Mouse (Mus musculus) liver, embryonic 16.5 days (tissue): Measurements from ENCODE around the gene Gm5129. TPM values are rescaled to one million over a fixed set of nuclear protein-coding genes. Genes with fewer than 3 reads are reported as not detected.
A peak's percentile ranks its signal among the peaks of the same experiment; 100 is the strongest.

ENCODE experiments used
- ATAC-seq: fragments of 200-750 bp; cut with Nextera tagmentation; 2 replicates; pipeline ENCODE4 v1.8.0; 2017; ENCODE audit warnings: low read depth, mild to moderate bottlenecking, moderate number of reproducible peaks, moderate library complexity
- H3K27ac ChIP-seq: fragments of 300-500 bp; sonication (generic); 2 replicates; pipeline ENCODE4 v1.5.1; 2014; ENCODE audit warnings: mild to moderate bottlenecking, low read length
- H3K27me3 ChIP-seq: fragments of 300-500 bp; sonication (generic); 2 replicates; pipeline ENCODE4 v1.6.1; 2014; ENCODE audit warnings: low read depth, low read length, mixed read lengths; ENCODE audit not compliant: control insufficient read depth, insufficient read depth
- H3K36me3 ChIP-seq: fragments of 300-500 bp; sonication (generic); 2 replicates; pipeline ENCODE4 v1.6.1; 2014; ENCODE audit warnings: mild to moderate bottlenecking; ENCODE audit not compliant: control insufficient read depth, insufficient read depth
- H3K4me1 ChIP-seq: fragments of 300-500 bp; sonication (generic); 2 replicates; pipeline ENCODE4 v1.6.1; 2014; ENCODE audit warnings: low read depth, low read length, mixed read lengths; ENCODE audit not compliant: control insufficient read depth
- H3K4me2 ChIP-seq: fragments of 300-500 bp; sonication (generic); 2 replicates; pipeline ENCODE4 v1.6.1; 2014; ENCODE audit warnings: low read depth, low read length, mixed read lengths
- H3K4me3 ChIP-seq: fragments of 300-500 bp; sonication (generic); 2 replicates; pipeline ENCODE4 v1.5.1; 2014; ENCODE audit warnings: low read depth, mild to moderate bottlenecking, low read length
- H3K9ac ChIP-seq: fragments of 300-500 bp; sonication (generic); 2 replicates; pipeline ENCODE4 v1.6.1; 2014; ENCODE audit warnings: low read depth, low read length
- H3K9me3 ChIP-seq: fragments of 300-500 bp; sonication (generic); replicated peaks from 2 replicates; pipeline ENCODE4 v1.6.1; 2016; ENCODE audit warnings: low read length; ENCODE audit not compliant: control insufficient read depth
- WGBS: fragments of 180-500 bp; shearing (Covaris S2); extraction: QIAGEN DNeasy Blood & Tissue Kit; methylation state at CpG from one replicate; pipeline ENCODE4 v1.1.7; 2014; ENCODE audit not compliant: insufficient replicate concordance; 5-methylcytosine and 5-hydroxymethylcytosine counted together
- polyA plus RNA-seq: library from polyadenylated mRNA; unstranded; fragments of >200 nt; fragmentation: Nextera tagmentation; extraction: Ambion mirVana; gene quantifications from 2 replicates; pipeline ENCODE4 v1.2.1, GENCODE M21; 2015

Gm5129 gene
- polyA plus RNA-seq, 1 experiment from 2014 or later = not detected

DNA sequence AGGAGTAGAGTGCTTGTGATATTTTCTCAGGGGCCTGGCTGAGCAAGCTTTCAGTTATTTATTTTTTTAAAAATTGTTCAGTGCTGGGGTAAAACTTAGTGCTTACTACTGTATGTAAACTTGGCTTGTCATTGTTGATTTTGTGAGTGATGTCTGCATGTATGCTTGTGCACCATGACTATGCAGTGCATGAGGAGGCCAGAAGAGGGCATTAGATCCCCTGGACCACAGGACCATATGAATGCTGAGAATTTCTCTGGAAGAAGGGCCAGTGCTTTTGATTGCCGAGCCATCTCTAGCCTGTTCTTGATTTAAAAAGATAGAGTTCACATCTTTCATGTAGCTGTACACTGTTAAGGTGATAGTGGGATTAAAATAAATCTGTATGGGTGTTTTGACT lies 35.2 kb upstream of the Gm5129 start:
- ATAC-seq = no peak
- Histone ChIP-seq H3K27ac (no peak overlapping the region), H3K9me3 (no peaks in the 10 kb centered on the region), H3K4me1 (no peaks in the 10 kb centered on the region), H3K4me2 (no peak overlapping the region), H3K27me3 (no peaks in the 10 kb centered on the region), H3K36me3 (peaks cover 11% of the 10 kb centered on the region), H3K4me3 (no peak overlapping the region), H3K9ac (no peak overlapping the region)
- 80% methylated on average over 1 of the region's 1 CpGs for WGBS

DNA sequence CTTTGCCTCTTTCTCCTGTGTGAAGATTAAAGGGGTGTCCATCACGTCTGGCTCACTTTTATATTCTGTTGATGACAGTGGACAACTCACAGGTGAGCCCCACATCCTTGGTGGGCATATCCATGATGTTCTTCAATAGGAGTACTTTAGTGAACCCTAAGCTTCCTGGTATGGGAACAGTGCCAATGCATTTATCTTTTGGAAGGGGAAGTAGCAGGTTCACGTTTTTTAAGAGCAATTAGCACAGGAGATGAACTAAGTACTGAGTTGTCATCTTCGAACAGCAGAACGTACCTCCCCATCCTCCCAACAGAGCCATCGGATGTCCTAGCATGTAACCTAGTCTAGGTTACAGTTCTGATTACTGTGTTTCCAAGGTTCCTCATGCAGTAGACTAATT lies 23.6 kb upstream of the Gm5129 start:
- no peak overlapping the region for H3K4me3 ChIP-seq
- no peak overlapping the region for H3K9ac ChIP-seq
- H3K36me3 ChIP-seq = peaks cover 14% of the 10 kb centered on the region
- no peak overlapping the region for H3K27ac ChIP-seq
- H3K4me2 ChIP-seq = no peak overlapping the region
- H3K4me1 ChIP-seq = no peaks in the 10 kb centered on the region
- H3K9me3 ChIP-seq = no peaks in the 10 kb centered on the region
- ATAC-seq = no peak
- WGBS = 72% methylated on average over 5 of the region's 5 CpGs
- H3K27me3 ChIP-seq = no peaks in the 10 kb centered on the region

DNA sequence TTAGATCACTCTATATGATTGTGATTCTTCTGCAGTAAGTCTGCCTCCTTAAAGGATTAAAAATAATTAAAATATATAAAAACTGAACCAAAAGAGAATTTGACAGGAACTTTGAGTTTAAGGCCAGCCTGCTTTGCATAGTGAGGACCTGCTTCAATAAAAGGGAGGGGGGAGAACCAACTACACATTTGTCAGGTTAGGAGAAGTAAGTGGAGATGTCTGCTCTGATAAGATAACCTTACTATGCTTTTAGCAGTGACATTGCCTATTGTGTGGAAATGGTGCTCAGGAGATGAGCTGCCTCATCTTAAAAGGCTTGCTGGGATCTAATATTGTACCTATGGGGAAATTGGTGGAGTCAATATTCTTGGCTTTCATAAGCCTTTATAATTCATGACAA lies 17.2 kb upstream of the Gm5129 start:
- Histone ChIP-seq H3K9me3 (no peaks in the 10 kb centered on the region), H3K36me3 (peaks cover 30% of the 10 kb centered on the region), H3K4me3 (no peak overlapping the region), H3K9ac (no peak overlapping the region), H3K4me1 (no peaks in the 10 kb centered on the region; the same call in 1 of the 2 replicates), H3K4me2 (no peak overlapping the region), H3K27ac (no peak overlapping the region), H3K27me3 (no peaks in the 10 kb centered on the region)
- no peak for ATAC-seq

DNA sequence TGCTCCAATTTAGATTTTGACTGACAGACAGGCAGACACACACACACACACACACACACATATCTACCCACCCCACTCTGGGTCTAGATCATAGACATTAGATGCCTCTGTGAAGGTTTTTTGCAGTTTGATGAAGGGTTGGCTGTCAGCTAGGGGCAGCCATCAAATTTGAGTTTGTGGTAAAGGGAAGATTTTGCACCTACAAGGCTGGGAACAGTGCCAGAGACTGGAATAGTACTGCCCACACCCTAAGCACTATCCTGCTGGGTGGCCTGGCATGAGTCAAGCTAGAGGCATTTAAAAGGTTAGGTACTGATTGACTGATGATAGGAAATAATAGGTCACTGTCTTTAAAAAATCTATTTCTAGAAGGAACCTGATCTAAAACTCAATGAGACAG lies 15.6 kb upstream of the Gm5129 start:
- no peaks in the 10 kb centered on the region; the same call in 1 of the 2 replicates for H3K4me1 ChIP-seq
- ATAC-seq = no peak
- no peak overlapping the region for H3K4me3 ChIP-seq
- no peaks in the 10 kb centered on the region for H3K9me3 ChIP-seq
- H3K27ac ChIP-seq = no peak overlapping the region
- H3K36me3 ChIP-seq = peaks cover 23% of the 10 kb centered on the region
- no peak overlapping the region for H3K9ac ChIP-seq
- H3K4me2 ChIP-seq = no peak overlapping the region
- H3K27me3 ChIP-seq = no peaks in the 10 kb centered on the region

DNA sequence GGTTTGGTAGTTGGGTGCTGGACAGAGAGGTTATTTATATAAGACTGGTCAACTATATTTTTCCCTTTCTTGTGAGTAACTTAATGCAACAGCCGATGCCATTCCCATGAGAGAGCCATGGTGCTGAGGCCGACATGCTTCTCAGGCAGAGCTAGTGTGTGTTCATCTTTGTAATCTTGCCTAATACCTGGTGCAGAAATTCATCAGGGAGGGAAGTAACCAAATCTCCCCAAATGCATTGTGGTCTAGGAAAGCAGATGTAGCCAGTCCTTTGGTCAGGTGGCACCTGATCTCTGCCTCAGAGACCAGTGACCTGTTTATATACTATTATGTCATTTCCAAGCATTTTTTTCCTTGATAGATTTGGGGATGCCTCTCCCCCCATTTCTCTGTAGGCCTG lies 11.9 kb upstream of the Gm5129 start:
- no peak overlapping the region for H3K9ac ChIP-seq
- H3K27ac ChIP-seq = no peak overlapping the region
- no peaks in the 10 kb centered on the region for H3K9me3 ChIP-seq
- H3K4me3 ChIP-seq = no peak overlapping the region
- H3K4me2 ChIP-seq = no peak overlapping the region
- no peaks in the 10 kb centered on the region; the same call in 1 of the 2 replicates for H3K4me1 ChIP-seq
- H3K36me3 ChIP-seq = peaks cover 16% of the 10 kb centered on the region
- ATAC-seq = no peak
- WGBS = 88% methylated on average over 2 of the region's 2 CpGs
- no peaks in the 10 kb centered on the region for H3K27me3 ChIP-seq

DNA sequence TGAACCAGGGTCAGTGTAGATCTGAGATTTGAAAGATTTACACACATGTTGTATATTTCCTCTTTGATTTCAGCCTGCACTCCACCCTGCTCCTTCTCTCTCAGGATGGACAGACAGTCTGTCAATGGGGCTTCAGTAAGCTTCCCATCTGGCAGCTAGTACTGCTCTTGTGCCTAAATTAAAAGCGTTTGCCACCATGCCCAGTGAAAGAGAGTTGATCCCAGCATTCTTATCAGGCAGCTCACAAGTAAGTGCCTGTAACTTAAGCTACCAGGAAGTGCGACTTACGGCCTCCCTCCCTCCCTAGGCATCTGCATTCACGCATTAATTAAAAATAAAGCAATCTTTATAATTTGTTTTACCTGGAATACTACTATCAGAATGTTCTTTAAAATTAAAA lies 5.4 kb upstream of the Gm5129 start:
- Histone ChIP-seq H3K27me3 (no peaks in the 10 kb centered on the region), H3K4me1 (peaks cover 17% of the 10 kb centered on the region), H3K27ac (no peak overlapping the region), H3K4me3 (no peak overlapping the region), H3K9me3 (no peaks in the 10 kb centered on the region), H3K9ac (no peak overlapping the region), H3K36me3 (no peaks in the 10 kb centered on the region), H3K4me2 (no peak overlapping the region)
- 76% methylated on average over 4 of the region's 4 CpGs for WGBS
- ATAC-seq = no peak

DNA sequence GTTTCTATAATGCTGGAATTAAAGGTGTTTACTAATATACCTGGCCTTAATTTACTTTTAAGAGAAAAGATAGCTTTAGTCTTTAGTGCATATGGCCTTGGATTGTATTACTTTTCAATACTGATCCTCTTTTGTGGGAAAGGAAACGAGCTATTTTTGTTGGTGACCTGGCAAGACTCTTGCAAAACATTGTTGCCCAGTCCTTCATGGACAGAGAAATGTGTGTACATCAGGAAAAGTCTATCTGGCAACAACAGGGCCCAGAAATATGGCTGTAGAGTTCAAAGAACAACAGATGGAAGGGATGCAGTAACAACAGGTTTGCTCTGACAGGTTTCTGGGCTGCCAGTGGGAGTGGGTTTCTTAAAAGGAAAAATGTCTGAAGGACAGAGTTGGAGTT lies 4.9 kb upstream of the Gm5129 start:
- Histone ChIP-seq H3K27me3 (no peaks in the 10 kb centered on the region), H3K4me1 (peaks cover 17% of the 10 kb centered on the region), H3K9ac (no peak overlapping the region), H3K4me3 (no peak overlapping the region), H3K4me2 (no peak overlapping the region), H3K36me3 (no peaks in the 10 kb centered on the region), H3K27ac (no peak overlapping the region), H3K9me3 (no peaks in the 10 kb centered on the region)
- ATAC-seq = no peak
- WGBS = 52% methylated on average over 1 of the region's 1 CpGs

GRCm38 (mm10) chr5:29738076-29738475 lies 2.3 kb upstream of the Gm5129 start:
- no peaks in the 10 kb centered on the region for H3K27me3 ChIP-seq
- H3K9me3 ChIP-seq = no peaks in the 10 kb centered on the region
- no peak overlapping the region for H3K9ac ChIP-seq
- ATAC-seq = no peak
- H3K27ac ChIP-seq = no peak overlapping the region
- no peak overlapping the region for H3K4me3 ChIP-seq
- 74% methylated on average over 4 of the region's 4 CpGs for WGBS
- H3K4me1 ChIP-seq = peaks cover 23% of the 10 kb centered on the region
- H3K36me3 ChIP-seq = no peaks in the 10 kb centered on the region
- H3K4me2 ChIP-seq = no peak overlapping the region

DNA sequence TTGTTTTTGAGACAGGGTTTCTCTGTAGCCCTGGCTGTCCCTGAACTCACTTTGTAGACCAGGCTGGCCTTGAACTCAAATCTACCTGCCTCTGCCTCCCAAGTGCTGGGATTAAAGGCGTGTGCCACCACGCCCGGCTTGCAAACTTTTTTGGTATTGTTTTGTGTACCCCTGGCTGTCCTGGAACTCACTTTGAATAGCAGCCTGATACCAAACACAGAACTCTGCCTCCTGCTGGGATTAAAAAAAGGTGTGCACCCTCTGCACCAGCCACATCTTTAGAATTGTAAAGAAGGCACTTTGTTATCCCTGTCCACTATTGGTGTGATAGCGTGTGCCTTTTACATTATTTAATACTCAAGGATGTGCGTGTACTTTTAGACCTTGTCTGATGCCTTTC lies 1.7 kb upstream of the Gm5129 start:
- no peaks in the 10 kb centered on the region for H3K9me3 ChIP-seq
- H3K27me3 ChIP-seq = no peaks in the 10 kb centered on the region
- 72% methylated on average over 5 of the region's 5 CpGs for WGBS
- peak overlapping the region; percentile 74 for H3K4me2 ChIP-seq
- H3K36me3 ChIP-seq = no peaks in the 10 kb centered on the region
- H3K4me3 ChIP-seq = peak overlapping the region; percentile 94
- ATAC-seq = no peak
- peaks cover 23% of the 10 kb centered on the region for H3K4me1 ChIP-seq
- H3K9ac ChIP-seq = no peak overlapping the region; the same call in 1 of the 2 replicates
- H3K27ac ChIP-seq = no peak overlapping the region

DNA sequence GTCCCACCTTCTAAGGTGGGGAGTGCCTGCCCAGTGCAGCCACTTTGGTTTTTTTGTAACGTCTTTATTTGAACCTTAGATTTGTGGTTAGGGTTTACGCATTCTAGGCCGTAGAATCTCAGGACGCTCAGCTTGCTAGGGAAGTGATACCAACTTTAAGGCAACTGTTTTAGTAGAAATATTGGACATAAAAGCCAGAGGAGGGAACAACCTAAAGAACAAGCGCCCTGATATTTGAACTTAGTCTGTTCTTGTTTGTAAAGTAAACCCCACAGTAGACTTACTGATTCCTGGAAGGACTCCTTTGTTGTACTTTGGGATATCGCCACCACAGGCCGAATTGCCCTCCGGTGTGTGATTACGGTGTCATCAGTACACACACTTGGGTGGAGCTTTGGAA lies 1.2 kb upstream of the Gm5129 start:
- 25% methylated on average over 9 of the region's 9 CpGs for WGBS

More for the DNA sequence above, 1.2 kb upstream of the Gm5129 start:
- H3K27ac ChIP-seq = peak overlapping the region; percentile 27; the same call in 1 of the 2 replicates
- peaks cover 23% of the 10 kb centered on the region for H3K4me1 ChIP-seq
- H3K9me3 ChIP-seq = no peaks in the 10 kb centered on the region
- H3K4me3 ChIP-seq = peak overlapping the region; percentile 94
- H3K27me3 ChIP-seq = no peaks in the 10 kb centered on the region
- ATAC-seq = no peak
- peak overlapping the region; percentile 74 for H3K4me2 ChIP-seq
- peak overlapping the region; percentile 94 for H3K9ac ChIP-seq
- no peaks in the 10 kb centered on the region for H3K36me3 ChIP-seq
